Mouse (Mus musculus): ENCODE measurements around the gene Tmem260.

DNA sequence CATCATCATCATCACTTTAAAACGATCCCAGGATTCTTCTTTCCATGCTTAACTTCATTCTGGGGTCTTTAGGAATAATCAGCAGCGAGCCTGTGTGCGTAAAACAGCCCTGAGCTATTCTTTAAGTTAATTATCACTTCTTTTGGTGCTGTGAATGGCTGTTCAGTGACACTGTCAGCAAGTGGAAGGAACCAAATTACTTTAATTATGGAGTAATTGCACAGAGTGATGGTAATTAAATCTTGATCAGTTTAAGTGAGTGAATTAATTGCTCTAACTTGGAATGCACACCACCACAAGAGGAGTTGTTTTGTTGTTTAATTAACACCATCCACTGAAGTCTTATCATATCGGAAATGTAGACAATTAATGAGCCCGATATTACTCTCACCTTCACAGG lies 27.3 kb upstream of the Tmem260 start:
- TF ChIP-seq EP300 (IDR thresholded peaks at IDR 0.05) (no peak), CTCF (IDR thresholded peaks at IDR 0.05) (no peak)
